Mouse (Mus musculus): ENCODE data around the gene Miga2. TPM values are rescaled to one million over a fixed set of nuclear protein-coding genes. Genes with fewer than 3 reads are reported as not detected.

Gene Miga2
- total RNA-seq (2021), result 10 to 100 TPM; 62.9 to 69.4 TPM

- peak; percentile 97 for DNase-seq
- intact Hi-C loops (cut with DNase I), result no loop called here
These were observed at the start of gene Miga2 for GRCm38 (mm10) chr2:30363773-30364650. TSS of gene Miga2 (plus strand) at chr2:30364233.

GRCm38 (mm10) chr2:30316136-30316535 is 47.9 kb upstream of the Miga2 start:
- DNase-seq, result no peak
- intact Hi-C loops (cut with DNase I), result no loop called here

DNA sequence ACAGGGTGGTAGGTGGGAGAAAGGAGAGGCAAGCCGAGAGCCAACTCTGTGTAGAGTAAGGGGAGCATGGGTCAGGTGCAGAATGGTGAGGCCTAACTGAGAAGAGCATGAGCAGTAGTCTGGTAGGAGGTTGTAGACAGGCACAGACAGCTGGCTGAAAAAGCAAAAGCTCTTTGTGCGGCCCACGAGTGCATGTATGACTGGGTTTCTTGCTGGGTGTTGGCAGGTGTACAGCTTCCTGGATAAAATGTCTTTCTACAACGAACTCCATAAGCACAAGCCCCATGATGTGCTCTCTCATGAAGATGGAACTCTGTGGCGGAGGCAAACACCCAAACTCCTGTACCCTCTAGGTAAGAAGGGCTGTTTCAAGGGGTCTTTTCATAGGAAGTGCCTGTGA is 47.1 kb upstream of the Miga2 start:
- intact Hi-C loops (cut with DNase I), result no loop called here
- no peak for DNase-seq

DNA sequence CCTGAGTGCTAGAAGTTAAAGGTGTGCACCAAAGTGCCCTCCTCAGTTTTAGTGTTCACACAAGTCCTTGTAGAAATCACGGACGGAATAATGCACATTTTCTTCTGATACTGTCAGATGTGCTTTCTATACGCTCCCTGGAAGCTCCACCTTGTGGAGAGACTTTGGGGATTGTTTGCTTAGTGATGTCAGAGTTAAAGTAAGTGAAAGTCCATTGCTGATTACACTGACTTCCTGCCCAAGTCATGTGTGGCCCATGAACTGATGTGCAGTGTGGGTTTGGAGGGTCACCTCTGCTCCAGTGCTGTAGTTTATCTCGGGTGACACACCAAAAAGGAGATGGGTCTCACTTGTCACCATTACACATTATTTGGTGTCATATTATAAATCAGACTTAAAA is 44.8 kb upstream of the Miga2 start:
- intact Hi-C loops (cut with DNase I), result no loop called here
- no peak for DNase-seq

- no peak for DNase-seq
- intact Hi-C loops (cut with DNase I), result no loop called here
These were observed 40.9 kb upstream of the Miga2 start for GRCm38 (mm10) chr2:30323111-30323510.

GRCm38 (mm10) chr2:30325296-30325695 is 38.7 kb upstream of the Miga2 start:
- intact Hi-C loops (cut with DNase I), result no loop called here
- no peak for DNase-seq

DNA sequence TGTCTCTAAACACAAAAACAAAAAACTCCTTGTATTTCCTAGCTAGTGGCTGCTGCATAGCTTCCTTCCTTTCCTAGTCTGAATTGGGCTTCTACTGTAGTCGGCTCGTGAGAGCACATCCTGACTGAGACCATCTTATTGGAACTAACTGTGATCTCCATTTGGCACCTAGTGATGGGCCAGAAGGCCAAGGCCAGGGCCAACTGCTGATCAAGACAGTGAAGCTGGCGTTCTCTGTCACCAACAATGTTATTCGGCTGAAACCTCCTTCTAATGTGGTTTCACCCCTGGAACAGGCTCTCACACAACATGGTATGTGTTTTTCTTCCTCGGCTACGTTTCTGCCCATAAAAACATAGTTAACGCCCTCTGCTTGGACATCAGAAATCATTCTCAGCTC is 36.8 kb upstream of the Miga2 start:
- intact Hi-C loops (cut with DNase I), result no loop called here
- DNase-seq, result no peak

GRCm38 (mm10) chr2:30328791-30329190 is 35.2 kb upstream of the Miga2 start:
- DNase-seq, result no peak

GRCm38 (mm10) chr2:30335324-30335723 is 28.7 kb upstream of the Miga2 start:
- intact Hi-C loops (cut with DNase I), result no loop called here
- DNase-seq, result no peak

More at GRCm38 (mm10) chr2:30328791-30329190, 35.2 kb upstream of the Miga2 start:
- intact Hi-C loops (cut with DNase I), result no loop called here

- intact Hi-C loops (cut with DNase I), result no loop called here
These were observed 27.7 kb upstream of the Miga2 start for GRCm38 (mm10) chr2:30336174-30336915.

GRCm38 (mm10) chr2:30337179-30337578 is 26.9 kb upstream of the Miga2 start:
- intact Hi-C loops (cut with DNase I), result no loop called here
- DNase-seq, result no peak

More at GRCm38 (mm10) chr2:30336174-30336915, 27.7 kb upstream of the Miga2 start:
- no peak for DNase-seq

DNA sequence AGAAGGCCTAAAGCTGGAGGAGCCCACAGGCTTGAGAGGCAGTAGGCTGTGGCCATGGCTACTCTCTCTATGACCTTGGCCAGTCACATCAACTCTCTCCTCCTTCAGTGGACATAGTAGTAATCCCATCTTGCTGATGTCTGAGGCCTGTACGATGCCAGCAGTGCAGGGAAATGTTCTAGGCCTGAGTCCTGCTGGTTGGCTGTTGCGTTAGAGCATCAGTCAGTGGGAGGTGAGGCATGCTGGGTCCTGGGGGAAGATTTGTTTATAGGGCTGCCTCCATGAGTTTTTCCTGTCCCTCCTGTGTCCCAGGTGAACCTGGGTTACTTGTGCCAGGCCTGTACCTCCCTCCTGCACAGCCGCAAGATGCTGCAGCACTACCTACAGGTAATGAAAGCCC is 22.0 kb upstream of the Miga2 start:
- DNase-seq, result no peak
- intact Hi-C loops (cut with DNase I), result no loop called here

DNA sequence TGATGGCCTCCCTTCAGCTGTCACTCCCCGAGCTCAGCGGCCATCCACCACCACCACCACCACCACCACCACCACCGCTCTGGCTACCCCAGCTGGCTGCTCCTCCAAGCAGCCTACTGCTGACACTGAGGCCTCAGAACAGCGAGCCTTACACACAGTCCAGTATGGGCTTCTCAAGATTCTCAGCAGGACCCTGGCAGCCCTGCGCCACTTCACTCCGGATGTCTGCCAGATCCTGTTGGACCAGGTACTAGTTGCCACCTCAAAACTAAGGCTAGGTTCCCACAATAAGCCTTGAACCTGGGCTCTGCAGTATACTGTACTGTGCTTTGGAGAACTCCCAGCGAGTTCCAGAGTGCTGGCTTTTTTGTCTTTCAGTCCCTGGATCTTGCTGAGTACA is 21.5 kb upstream of the Miga2 start:
- DNase-seq, result no peak
- intact Hi-C loops (cut with DNase I), result no loop called here

- DNase-seq, result peak; percentile 32 to 40
These were observed 20.4 kb upstream of the Miga2 start for GRCm38 (mm10) chr2:30343601-30344137.

DNA sequence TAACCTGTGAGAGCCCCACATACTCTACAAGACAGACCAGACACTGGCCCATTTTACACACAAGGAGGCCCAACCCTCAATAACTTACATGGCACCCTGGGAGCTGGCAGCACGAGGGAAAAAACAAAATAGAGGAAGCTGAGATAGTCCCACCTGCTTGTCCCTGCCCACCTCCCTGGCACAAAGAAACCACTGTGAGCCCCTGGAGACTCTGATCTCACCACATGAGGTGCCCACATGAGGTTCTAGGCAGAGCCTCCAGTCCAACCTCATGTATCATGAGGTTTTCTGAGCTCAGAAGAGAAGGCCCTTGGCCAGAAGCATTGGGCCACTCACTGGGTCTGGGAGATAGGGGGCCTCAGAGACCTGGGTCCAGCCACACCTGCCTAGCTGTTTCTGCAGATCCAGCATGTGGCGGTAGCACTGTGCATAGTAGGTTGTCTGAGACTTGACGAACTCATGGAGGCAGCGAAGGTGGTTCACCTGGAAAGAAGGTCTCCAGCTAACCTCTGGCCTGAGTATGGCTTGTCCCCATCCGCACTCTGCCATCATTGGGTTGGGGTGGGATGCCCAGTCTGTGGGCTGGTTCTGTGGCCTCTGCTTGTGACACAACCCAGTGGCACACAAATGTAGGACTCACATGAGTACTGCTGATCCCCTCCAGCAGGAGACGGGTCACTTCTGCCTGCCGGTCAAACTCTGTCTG is 17.9 kb upstream of the Miga2 start:
- DNase-seq, result no peak
- intact Hi-C loops (cut with DNase I), result no loop called here

More at GRCm38 (mm10) chr2:30343601-30344137, 20.4 kb upstream of the Miga2 start:
- intact Hi-C loops (cut with DNase I), result no loop called here

- DNase-seq, result no peak
- intact Hi-C loops (cut with DNase I), result no loop called here
These were observed 14.8 kb upstream of the Miga2 start for GRCm38 (mm10) chr2:30349196-30349595.

GRCm38 (mm10) chr2:30351149-30351548 is 12.9 kb upstream of the Miga2 start:
- DNase-seq, result no peak
- intact Hi-C loops (cut with DNase I), result no loop called here

GRCm38 (mm10) chr2:30355861-30356260 is 8.2 kb upstream of the Miga2 start:
- DNase-seq, result no peak
- intact Hi-C loops (cut with DNase I), result no loop called here

- no peak for DNase-seq
- intact Hi-C loops (cut with DNase I), result no loop called here
These were observed 7.8 kb upstream of the Miga2 start for GRCm38 (mm10) chr2:30356266-30356665.

GRCm38 (mm10) chr2:30356906-30357305 is 7.1 kb upstream of the Miga2 start:
- intact Hi-C loops (cut with DNase I), result no loop called here

More at GRCm38 (mm10) chr2:30356906-30357305, 7.1 kb upstream of the Miga2 start:
- no peak for DNase-seq
